Mouse (Mus musculus): ENCODE measurements around the gene Camk2b. TPM values are rescaled to one million over a fixed set of nuclear protein-coding genes. Genes with fewer than 3 reads are reported as not detected.
"Not testable (repeated sequence)": the region's sequence is repeated elsewhere in the genome, so short reads cannot be mapped to it uniquely, and the experiment has no call there.

The Camk2b gene
- polyA plus RNA-seq, 1 experiment from 2014 or later: 1.6 TPM

DNA sequence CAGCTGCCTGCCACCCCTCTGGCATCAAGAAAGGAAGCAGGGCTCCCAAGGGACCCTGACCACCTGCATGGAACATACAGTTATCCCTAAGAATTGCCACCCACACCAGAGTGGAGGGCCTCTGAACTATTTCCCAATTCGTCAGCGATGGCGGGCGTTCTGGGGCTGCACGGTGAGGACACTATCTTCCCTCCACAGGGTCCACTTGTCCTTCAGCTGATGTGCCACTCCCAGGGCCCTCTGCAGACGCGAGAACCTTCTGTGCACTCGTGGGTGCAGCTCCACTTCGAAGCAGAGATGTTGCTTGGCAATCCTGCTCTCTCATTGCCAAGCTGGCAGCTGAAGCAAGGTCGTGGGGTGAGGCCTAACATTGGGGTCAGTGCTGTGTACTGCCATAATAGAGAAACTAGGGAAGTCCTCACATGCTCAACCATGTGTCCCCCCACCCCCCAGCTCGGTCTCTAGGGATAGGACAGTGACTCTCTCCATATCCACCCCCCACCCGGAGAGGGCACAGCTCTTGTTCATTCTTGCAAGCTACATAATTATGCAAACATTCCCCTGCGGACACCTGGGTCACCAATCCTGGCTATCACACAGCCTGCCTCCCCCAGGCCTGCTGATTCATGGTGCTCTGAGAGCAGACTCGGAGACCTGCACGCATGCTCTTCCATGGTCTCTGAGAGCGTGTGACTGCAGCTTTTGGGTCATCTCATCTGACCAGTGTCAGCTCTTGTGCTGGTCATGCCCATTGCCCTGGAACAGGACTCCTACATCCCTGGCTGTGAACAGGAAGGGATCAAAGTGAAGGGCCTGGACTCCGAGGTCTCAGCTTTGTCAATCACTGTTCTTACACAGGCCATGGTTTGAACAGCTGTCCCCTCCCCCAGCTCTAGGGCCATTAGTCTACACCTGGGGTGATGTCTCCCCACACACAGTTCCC, 45.0 kb downstream of the Camk2b start:
- H3K36me3 ChIP-seq: no peaks in the 10 kb centered on the region
- no peak for ATAC-seq (ENCODE audit: low FRiP score, low read depth)
- H3K4me2 ChIP-seq (replicated peaks): no peak overlapping the region
- H3K4me1 ChIP-seq: no peaks in the 10 kb centered on the region
- H3K9me3 ChIP-seq: no peaks in the 10 kb centered on the region
- H3K9ac ChIP-seq: no peak overlapping the region
- no peaks in the 10 kb centered on the region for H3K27me3 ChIP-seq
- 74% methylated on average over 17 of the region's 17 CpGs for WGBS
- H3K27ac ChIP-seq: no peak overlapping the region
- H3K4me3 ChIP-seq: no peak overlapping the region

DNA sequence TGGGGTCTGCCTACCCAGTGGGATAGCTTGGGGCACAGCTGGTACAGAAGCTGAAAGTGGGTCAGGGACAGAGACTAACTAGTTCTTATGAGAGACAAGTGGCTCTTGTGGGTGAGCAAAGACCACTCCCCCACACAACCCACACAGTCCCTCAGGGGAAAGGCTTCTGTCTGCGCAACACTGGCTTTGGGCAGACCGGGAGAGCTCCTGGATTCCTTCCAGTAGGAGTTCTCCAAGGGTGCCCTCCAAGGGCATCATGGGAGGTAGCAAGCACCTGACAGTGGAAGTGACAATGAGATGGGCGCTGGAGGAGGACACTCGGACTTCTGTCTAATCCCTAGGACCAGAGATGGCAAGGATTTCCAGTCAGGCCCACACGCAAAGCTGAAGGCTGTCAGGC, 45.8 kb downstream of the Camk2b start:
- Histone ChIP-seq H3K27ac (no peak overlapping the region), H3K4me1 (no peaks in the 10 kb centered on the region), H3K9ac (no peak overlapping the region), H3K4me3 (no peak overlapping the region), H3K27me3 (no peaks in the 10 kb centered on the region), H3K9me3 (no peaks in the 10 kb centered on the region), H3K4me2 (replicated peaks) (no peak overlapping the region), H3K36me3 (no peaks in the 10 kb centered on the region)
- 81% methylated on average over 5 of the region's 5 CpGs for WGBS
- ATAC-seq (ENCODE audit: low FRiP score, low read depth): no peak

GRCm38 (mm10) chr11:6018218-6019010, 47.7 kb downstream of the Camk2b start:
- H3K9ac ChIP-seq: no peak overlapping the region
- no peaks in the 10 kb centered on the region for H3K4me1 ChIP-seq
- no peak overlapping the region for H3K4me2 ChIP-seq (replicated peaks)
- no peak overlapping the region for H3K27ac ChIP-seq
- no peaks in the 10 kb centered on the region for H3K9me3 ChIP-seq
- H3K4me3 ChIP-seq: no peak overlapping the region
- H3K27me3 ChIP-seq: no peaks in the 10 kb centered on the region
- 62% methylated on average over 7 of the region's 7 CpGs for WGBS
- no peaks in the 10 kb centered on the region for H3K36me3 ChIP-seq
- ATAC-seq (ENCODE audit: low FRiP score, low read depth): no peak

- no peaks in the 10 kb centered on the region for H3K27me3 ChIP-seq
- ATAC-seq (ENCODE audit: low FRiP score, low read depth): no peak
- 66% methylated on average over 10 of the region's 11 CpGs for WGBS
- H3K4me3 ChIP-seq: no peak overlapping the region
- no peak overlapping the region for H3K9ac ChIP-seq
- H3K9me3 ChIP-seq: no peaks in the 10 kb centered on the region
- H3K27ac ChIP-seq: no peak overlapping the region
- H3K36me3 ChIP-seq: no peaks in the 10 kb centered on the region
- H3K4me2 ChIP-seq (replicated peaks): no peak overlapping the region
- H3K4me1 ChIP-seq: no peaks in the 10 kb centered on the region
These were observed 48.5 kb downstream of the Camk2b start for GRCm38 (mm10) chr11:6017484-6018140.

DNA sequence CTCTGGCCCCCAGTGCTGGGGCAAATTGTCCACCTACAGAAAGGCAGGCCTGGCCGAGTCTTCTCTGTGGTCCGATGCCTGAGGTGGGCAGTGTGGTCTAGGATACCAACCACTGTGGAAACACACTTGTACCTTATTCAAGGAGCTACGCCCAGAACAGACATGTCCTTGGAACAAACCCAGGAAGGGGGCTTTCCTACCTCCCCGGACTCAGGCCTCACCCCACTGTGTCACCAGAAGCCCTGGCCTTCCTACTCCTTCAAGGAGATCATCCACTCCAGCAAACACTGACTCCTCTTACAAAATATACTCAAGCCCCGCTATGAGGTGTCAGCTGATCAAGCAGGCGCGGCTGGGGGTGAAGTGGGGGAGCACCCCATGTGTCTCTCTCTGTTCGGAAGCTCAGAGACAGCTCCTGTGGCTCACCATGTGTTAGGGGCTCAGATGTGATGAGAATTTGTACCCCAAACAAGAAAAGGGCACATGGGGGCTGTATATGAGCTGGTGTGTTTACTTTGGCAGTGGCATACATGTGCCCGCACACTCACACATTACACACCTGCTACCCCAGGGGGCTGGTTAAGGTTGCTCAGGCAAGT, 49.3 kb downstream of the Camk2b start:
- Histone ChIP-seq H3K4me2 (replicated peaks) (no peak overlapping the region), H3K4me1 (no peaks in the 10 kb centered on the region), H3K27ac (no peak overlapping the region), H3K9me3 (no peaks in the 10 kb centered on the region), H3K9ac (no peak overlapping the region), H3K36me3 (no peaks in the 10 kb centered on the region), H3K27me3 (no peaks in the 10 kb centered on the region), H3K4me3 (no peak overlapping the region)
- WGBS: 64% methylated on average over 9 of the region's 9 CpGs
- no peak for ATAC-seq (ENCODE audit: low FRiP score, low read depth)

DNA sequence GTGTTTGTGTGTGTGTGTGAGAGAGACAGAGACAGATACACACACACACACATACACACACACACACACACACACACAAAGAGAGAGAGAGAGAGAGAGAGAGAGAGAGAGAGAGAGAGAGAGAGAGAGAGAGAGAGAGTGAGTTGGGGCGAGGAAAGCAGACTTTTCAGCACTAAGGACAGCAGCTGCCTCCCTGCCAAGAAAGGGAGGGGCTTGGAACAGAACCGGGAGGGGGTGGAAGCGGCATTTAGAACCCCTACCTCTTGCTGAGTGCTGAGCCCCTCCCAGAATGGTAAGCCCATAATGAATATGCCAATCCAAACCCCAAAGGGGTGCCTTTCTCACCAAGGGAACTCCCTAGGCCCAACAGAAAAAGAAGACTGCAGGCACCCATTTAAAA, 49.8 kb downstream of the Camk2b start:
- Histone ChIP-seq H3K9me3 (no peaks in the 10 kb centered on the region), H3K27me3 (no peaks in the 10 kb centered on the region), H3K36me3 (no peaks in the 10 kb centered on the region), H3K9ac (no peak overlapping the region), H3K4me2 (replicated peaks) (no peak overlapping the region), H3K4me1 (no peaks in the 10 kb centered on the region), H3K27ac (no peak overlapping the region), H3K4me3 (no peak overlapping the region)
- no peak for ATAC-seq (ENCODE audit: low FRiP score, low read depth)
- 4% methylated on average over 2 of the region's 3 CpGs for WGBS

- no peaks in the 10 kb centered on the region for H3K9me3 ChIP-seq
- H3K27ac ChIP-seq: no peak overlapping the region
- H3K9ac ChIP-seq: no peak overlapping the region
- no peak overlapping the region for H3K4me3 ChIP-seq
- H3K36me3 ChIP-seq: no peaks in the 10 kb centered on the region
- WGBS: 75% methylated on average over 6 of the region's 6 CpGs
- no peaks in the 10 kb centered on the region for H3K4me1 ChIP-seq
- ATAC-seq (ENCODE audit: low FRiP score, low read depth): no peak
- H3K27me3 ChIP-seq: no peaks in the 10 kb centered on the region
- no peak overlapping the region for H3K4me2 ChIP-seq (replicated peaks)
These were observed 51.1 kb downstream of the Camk2b start for GRCm38 (mm10) chr11:6015011-6015431.

DNA sequence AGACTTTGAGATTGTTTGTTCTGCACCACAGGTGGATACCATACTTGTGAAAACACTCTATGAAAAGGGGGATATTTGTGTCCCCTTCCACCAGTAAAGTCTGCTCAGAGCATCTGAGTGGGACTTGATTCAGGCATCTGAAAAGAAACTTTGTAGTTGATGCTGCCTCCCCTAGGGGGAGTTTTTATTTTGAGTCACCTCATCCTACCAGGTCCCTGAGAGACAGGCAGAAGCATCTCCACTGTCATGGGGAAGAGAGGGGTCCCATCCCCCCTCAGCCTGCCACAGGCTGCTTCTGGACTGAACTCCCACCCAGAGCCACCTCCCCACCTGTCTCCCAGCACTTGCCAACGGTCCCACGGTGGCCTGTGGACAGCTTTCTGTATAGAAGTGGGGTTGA, 52.8 kb downstream of the Camk2b start:
- 51% methylated on average over 2 of the region's 2 CpGs for WGBS
- no peak for ATAC-seq (ENCODE audit: low FRiP score, low read depth)
- Histone ChIP-seq H3K4me1 (no peaks in the 10 kb centered on the region), H3K36me3 (no peaks in the 10 kb centered on the region), H3K27me3 (peaks cover 5% of the 10 kb centered on the region), H3K4me2 (replicated peaks) (no peak overlapping the region), H3K9me3 (no peaks in the 10 kb centered on the region), H3K9ac (no peak overlapping the region), H3K27ac (no peak overlapping the region), H3K4me3 (no peak overlapping the region)

- Histone ChIP-seq H3K27ac (no peak overlapping the region), H3K36me3 (no peaks in the 10 kb centered on the region), H3K4me2 (replicated peaks) (no peak overlapping the region), H3K4me1 (no peaks in the 10 kb centered on the region), H3K9me3 (no peaks in the 10 kb centered on the region), H3K4me3 (no peak overlapping the region), H3K27me3 (peaks cover 8% of the 10 kb centered on the region), H3K9ac (no peak overlapping the region)
- WGBS: 90% methylated on average over 3 of the region's 3 CpGs
- no peak for ATAC-seq (ENCODE audit: low FRiP score, low read depth)
These were observed 54.3 kb downstream of the Camk2b start for GRCm38 (mm10) chr11:6011879-6012278.

DNA sequence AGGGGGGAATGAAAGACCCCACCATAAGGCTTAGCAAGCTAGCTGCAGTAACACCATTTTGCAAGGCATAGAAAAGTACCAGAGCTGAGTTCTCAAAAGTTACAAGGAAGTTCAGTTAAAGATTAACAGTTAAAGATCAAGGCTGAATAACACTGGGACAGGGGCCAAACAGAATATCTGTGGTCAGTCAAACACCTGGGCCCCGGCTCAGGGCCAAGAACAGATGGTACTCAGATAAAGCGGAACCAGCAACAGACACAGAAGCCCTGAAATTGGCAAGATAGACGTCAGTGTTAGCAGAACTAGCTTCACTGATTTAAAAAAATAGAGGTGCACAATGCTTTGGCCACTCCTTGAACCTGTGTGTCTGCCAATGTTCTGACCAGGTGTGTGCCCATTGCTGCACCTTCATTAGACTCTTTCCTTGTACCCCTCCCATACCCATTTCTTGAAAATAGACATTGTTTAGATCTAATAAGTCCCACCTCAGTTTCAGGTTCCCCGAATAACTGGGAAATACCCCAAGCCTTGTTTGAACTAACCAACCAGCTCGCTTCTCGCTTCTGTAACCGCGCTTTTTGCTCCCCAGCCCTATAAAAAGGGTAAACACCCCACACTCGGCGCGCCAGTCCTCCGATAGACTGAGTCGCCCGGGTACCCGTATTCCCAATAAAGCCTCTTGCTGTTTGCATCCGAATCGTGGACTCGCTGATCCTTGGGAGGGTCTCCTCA, 55.2 kb downstream of the Camk2b start:
- H3K27ac ChIP-seq; H3K9me3 ChIP-seq; H3K9ac ChIP-seq; H3K4me3 ChIP-seq; H3K36me3 ChIP-seq; H3K4me2 ChIP-seq (replicated peaks); H3K27me3 ChIP-seq; ATAC-seq (ENCODE audit: low FRiP score, low read depth); H3K4me1 ChIP-seq: not testable (repeated sequence)
- 93% methylated on average over 3 of the region's 18 CpGs for WGBS

- H3K4me1 ChIP-seq; H3K9ac ChIP-seq; H3K36me3 ChIP-seq; H3K9me3 ChIP-seq; ATAC-seq (ENCODE audit: low FRiP score, low read depth); H3K27ac ChIP-seq: not testable (repeated sequence)
- Histone ChIP-seq H3K4me3 (peak overlapping the region; percentile 31), H3K4me2 (replicated peaks) (peak overlapping the region; percentile 64), H3K27me3 (peaks cover 26% of the 10 kb centered on the region)
- WGBS: 32% methylated on average over 13 of the region's 13 CpGs
These were observed 58.4 kb downstream of the Camk2b start for GRCm38 (mm10) chr11:6007779-6008128.

Data from limb, embryonic 13.5 days (tissue).